Mouse (Mus musculus) lung, postnatal 0 days (tissue): ENCODE measurements at regions not wholly inside any gene's neighbourhood (a gene's known extent, or its start where the extent isn't known, plus 50 kb on each side); places are given as distances from the start of the nearest gene placed in this dataset.

Experiments used
- ATAC-seq: fragments of 200-750 bp; cut with Nextera tagmentation; 2 replicates; pipeline ENCODE4 v1.8.0; 2017; ENCODE audit warnings: moderate library complexity
- DNase-seq: peaks from one replicate; pipeline ENCODE4 v3.0.0-alpha.2; 2016; ENCODE audit warnings: low spot score
- H3K27ac ChIP-seq: fragments of 300-500 bp; sonication (generic); 2 replicates; pipeline ENCODE4 v1.5.1; 2014; ENCODE audit warnings: antibody characterized with exemption, mild to moderate bottlenecking, low read length, mixed read lengths
- H3K27me3 ChIP-seq: fragments of 300-500 bp; sonication (generic); replicated peaks from 2 replicates; pipeline ENCODE4 v1.6.1; 2014; ENCODE audit warnings: low read length, mixed read lengths; ENCODE audit not compliant: insufficient read depth
- H3K36me3 ChIP-seq: fragments of 300-500 bp; sonication (generic); 2 replicates; pipeline ENCODE4 v1.6.1; 2014; ENCODE audit warnings: low read length, mixed read lengths; ENCODE audit not compliant: insufficient read depth
- H3K4me1 ChIP-seq: fragments of 300-500 bp; sonication (generic); 2 replicates; pipeline ENCODE4 v1.6.1; 2014; ENCODE audit warnings: antibody characterized with exemption, low read depth, low read length, mixed read lengths; ENCODE audit not compliant: insufficient read depth
- H3K4me2 ChIP-seq: fragments of 300-500 bp; sonication (generic); replicated peaks from 2 replicates; pipeline ENCODE4 v1.6.1; 2014; ENCODE audit warnings: low read depth, mild to moderate bottlenecking, low read length, moderate library complexity, mixed read lengths
- H3K4me3 ChIP-seq: fragments of 300-500 bp; sonication (generic); 2 replicates; pipeline ENCODE4 v1.5.1; 2014; ENCODE audit warnings: low read depth, low read length
- H3K9ac ChIP-seq: fragments of 300-500 bp; sonication (generic); replicated peaks from 2 replicates; pipeline ENCODE4 v1.6.1; 2014; ENCODE audit warnings: low read depth, mild to moderate bottlenecking
- H3K9me3 ChIP-seq: fragments of 300-500 bp; sonication (generic); 2 replicates; pipeline ENCODE4 v1.6.1; 2016; ENCODE audit warnings: low read length, mixed read lengths
- CTCF ChIP-seq: IDR thresholded peaks from 2 replicates; pipeline ENCODE4 v1.5.1; 2016; ENCODE audit warnings: antibody characterized with exemption, mild to moderate bottlenecking
- EP300 ChIP-seq: IDR thresholded peaks from 2 replicates; pipeline ENCODE4 v1.6.1; 2016; ENCODE audit warnings: antibody characterized with exemption, mild to moderate bottlenecking, control low read depth
- WGBS: fragments of 180-500 bp; shearing (Covaris S2); extraction: QIAGEN DNeasy Blood & Tissue Kit; methylation state at CpG from one replicate; pipeline ENCODE4 v1.1.7; 2014; 5-methylcytosine and 5-hydroxymethylcytosine counted together

DNA sequence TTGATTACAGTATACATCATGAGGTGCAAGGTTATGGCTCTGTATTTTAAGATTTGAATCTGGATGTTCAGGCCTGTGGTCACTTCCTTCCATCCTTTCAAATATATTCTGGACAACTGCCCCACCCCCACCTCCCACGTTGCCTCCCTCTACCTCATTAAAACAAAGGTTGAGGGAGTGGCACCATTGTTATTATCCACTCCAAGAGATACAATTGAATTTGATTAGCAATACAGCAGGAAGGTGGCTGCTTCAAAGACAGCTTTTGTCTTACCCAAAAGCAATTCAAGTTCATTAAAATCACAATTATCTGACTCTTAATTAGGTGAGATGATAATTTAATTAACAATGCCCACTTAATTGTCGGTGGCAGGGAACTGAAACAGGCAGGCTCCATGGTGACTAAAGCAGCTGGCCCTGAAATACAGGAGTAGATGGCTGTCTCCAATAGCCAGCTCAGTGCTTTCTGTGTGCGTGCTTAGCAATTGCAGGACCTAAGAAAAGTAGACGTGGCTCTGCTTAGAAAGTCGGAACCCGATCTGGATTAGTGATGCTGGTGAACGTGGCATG, 623.8 kb downstream of the Dhx35 start:
- Histone ChIP-seq H3K27me3 (no peaks in the 10 kb centered on the region), H3K36me3 (no peaks in the 10 kb centered on the region), H3K4me2 (no peak overlapping the region), H3K4me1 (no peaks in the 10 kb centered on the region; the same call in 1 of the 2 replicates), H3K27ac (no peak overlapping the region), H3K9ac (no peak overlapping the region), H3K4me3 (no peak overlapping the region), H3K9me3 (no peaks in the 10 kb centered on the region)
- 67% methylated on average over 7 of the region's 7 CpGs for WGBS
- no peak for ATAC-seq
- DNase-seq = no peak
- TF ChIP-seq CTCF (no peak), EP300 (no peak)

DNA sequence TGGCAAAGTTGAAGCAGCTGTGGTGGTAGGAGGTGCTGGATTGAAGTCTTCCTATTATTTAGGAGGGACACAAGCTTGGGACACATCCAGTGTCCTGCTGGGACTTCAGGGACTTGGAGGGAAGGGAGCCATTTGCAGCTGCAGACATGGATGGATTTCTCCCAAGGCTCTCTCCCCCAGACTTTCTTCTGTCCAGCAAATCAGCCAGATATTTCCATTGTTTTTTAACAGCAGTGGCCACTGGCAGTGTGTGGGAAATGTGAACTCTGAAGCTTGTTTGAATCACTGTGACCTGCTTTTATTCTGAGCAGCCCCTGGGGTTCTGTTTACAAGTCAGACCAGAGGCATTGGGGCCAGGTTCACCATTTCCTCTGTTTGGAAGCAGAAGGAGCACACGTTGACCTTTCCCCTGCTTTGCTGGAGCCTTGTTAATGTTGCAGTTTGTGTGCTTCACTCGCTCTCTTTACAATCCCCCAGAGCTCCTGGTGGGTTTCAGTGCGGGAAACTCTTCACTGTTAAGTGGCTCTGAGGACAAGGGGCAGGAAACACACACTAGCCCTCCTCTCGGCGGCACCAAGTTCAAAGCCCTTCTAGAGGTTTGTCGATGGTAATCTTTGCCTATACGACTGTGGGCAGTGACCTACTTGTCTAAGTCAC, 627.8 kb downstream of the Dhx35 start:
- Histone ChIP-seq H3K4me2 (no peak overlapping the region), H3K27ac (no peak overlapping the region), H3K9me3 (no peaks in the 10 kb centered on the region), H3K27me3 (no peaks in the 10 kb centered on the region), H3K9ac (no peak overlapping the region), H3K4me1 (no peaks in the 10 kb centered on the region; the same call in 1 of the 2 replicates), H3K36me3 (no peaks in the 10 kb centered on the region), H3K4me3 (no peak overlapping the region)
- DNase-seq (no peak), ATAC-seq (no peak)
- 28% methylated on average over 7 of the region's 7 CpGs for WGBS
- no peak for TF ChIP-seq CTCF
- TF ChIP-seq EP300 = no peak

DNA sequence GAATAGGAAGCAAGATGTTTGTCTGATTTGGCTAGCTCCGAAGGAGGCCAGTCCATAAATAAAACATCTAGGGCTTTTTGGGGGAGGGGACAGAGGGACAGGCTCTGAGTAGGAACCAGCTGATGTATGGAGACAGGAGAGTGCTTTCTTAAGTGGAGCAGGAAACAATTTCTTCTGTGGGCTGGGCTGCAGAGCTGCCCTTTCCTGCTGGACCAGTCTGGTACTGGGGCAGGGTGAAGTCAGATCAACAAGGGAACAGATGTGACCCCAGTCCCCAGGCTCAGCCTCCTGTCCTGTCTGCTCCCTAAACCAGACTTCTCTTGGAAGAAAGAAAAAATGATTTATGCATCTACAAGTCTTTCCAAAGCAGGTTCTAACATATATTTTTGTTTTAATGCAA, 633.6 kb downstream of the Dhx35 start:
- no peak for DNase-seq
- Histone ChIP-seq H3K36me3 (no peaks in the 10 kb centered on the region), H3K9me3 (no peaks in the 10 kb centered on the region), H3K4me2 (no peak overlapping the region), H3K9ac (no peak overlapping the region), H3K4me3 (no peak overlapping the region), H3K4me1 (no peaks in the 10 kb centered on the region; the same call in 1 of the 2 replicates), H3K27me3 (no peaks in the 10 kb centered on the region), H3K27ac (no peak overlapping the region)
- TF ChIP-seq CTCF (no peak), EP300 (no peak)
- ATAC-seq = no peak
- WGBS = 20% methylated on average over 1 of the region's 1 CpGs

DNA sequence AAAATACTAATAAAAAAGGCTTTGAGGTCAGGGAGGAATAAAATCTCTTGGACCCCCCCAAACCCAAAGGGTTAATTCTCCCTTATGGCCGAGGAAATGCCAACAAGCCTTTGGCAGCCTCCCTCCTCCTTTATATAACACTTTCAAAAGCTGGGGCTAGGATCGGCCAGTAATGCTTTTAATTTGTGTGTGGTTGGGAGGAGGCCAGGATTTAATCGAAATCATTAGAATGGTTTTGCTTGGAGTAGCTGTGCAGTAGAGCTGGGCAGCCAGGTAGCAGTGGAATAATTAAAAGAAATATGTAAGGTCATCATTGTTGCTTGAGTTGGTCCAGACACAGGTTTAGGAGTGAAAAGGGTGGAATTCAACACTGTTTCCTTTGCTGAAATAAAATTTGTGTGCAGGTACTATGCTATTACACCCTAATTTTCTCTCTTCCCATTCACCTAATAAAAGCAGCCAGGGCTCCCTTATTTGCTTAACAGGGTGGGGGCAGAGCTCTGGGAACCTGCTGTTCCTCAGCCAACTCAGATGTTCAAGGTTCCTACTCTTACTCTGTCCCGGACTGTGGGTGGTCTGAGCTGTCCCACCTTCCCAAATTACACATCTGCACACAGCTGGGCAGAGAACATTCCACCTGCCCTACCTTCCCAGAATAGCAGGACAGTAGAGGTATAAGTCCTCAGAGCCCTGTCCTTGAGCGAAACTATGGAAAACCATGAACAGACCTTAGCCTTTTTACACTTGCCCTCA, 636.1 kb downstream of the Dhx35 start:
- Histone ChIP-seq H3K27ac (no peak overlapping the region), H3K36me3 (no peaks in the 10 kb centered on the region), H3K4me2 (no peak overlapping the region), H3K27me3 (no peaks in the 10 kb centered on the region), H3K4me1 (no peaks in the 10 kb centered on the region), H3K4me3 (no peak overlapping the region), H3K9ac (no peak overlapping the region), H3K9me3 (no peaks in the 10 kb centered on the region)
- ATAC-seq = no peak
- TF ChIP-seq EP300 = no peak
- TF ChIP-seq CTCF = no peak
- no peak for DNase-seq
- 70% methylated on average over 5 of the region's 5 CpGs for WGBS

DNA sequence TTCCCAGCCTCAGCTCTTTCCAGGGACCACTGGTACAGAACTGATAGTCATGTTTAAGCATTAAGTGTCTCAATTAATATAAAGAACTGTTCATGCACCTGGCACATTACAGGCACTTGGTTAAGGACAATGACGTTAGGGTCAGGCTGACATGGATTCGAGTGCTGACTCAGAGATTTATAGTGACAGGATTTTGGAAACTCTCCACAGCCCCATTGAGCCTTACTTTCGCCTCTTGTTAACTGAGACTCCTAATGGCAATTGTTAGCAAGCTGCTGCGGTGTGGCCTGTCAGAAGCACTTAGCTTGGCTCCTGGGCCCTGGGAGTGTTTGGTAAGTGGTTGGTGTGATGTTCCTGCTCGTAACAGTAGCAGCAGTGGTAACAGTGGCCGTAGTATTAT, 644.4 kb downstream of the Dhx35 start:
- Histone ChIP-seq H3K9ac (no peak overlapping the region), H3K4me2 (no peak overlapping the region)
- ATAC-seq = no peak

DNA sequence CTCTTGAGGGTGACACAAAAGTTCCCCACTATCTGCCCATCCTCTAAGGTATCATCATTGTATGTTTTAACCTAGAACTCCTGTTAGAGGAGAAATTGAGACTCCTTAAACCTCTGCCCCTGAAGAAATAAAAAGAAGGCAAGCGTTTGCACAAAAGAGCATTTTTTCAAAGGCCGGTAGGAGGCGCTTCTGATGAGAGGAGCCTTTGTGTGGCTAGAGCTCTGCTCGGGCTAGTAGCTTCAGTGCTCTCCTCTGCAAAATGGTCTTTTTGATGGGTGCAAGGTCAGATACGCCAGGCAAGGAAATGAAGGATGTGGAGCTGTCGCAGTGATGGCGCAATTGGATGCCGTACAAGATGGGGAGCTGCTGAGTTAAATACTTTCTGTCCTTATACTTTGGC, 649.0 kb downstream of the Dhx35 start:
- no peak overlapping the region for H3K4me3 ChIP-seq
- no peak overlapping the region for H3K9ac ChIP-seq
- no peak overlapping the region for H3K27ac ChIP-seq
- H3K4me2 ChIP-seq = no peak overlapping the region
- H3K4me1 ChIP-seq = no peaks in the 10 kb centered on the region
- H3K9me3 ChIP-seq = no peaks in the 10 kb centered on the region
- TF ChIP-seq EP300 (no peak), CTCF (peak; percentile 49)
- no peaks in the 10 kb centered on the region for H3K27me3 ChIP-seq
- ATAC-seq = no peak
- WGBS = 26% methylated on average over 8 of the region's 8 CpGs
- H3K36me3 ChIP-seq = no peaks in the 10 kb centered on the region
- no peak for DNase-seq

More for the DNA sequence above, 644.4 kb downstream of the Dhx35 start:
- no peaks in the 10 kb centered on the region for H3K36me3 ChIP-seq
- 67% methylated on average over 6 of the region's 6 CpGs for WGBS
- H3K4me1 ChIP-seq = no peaks in the 10 kb centered on the region
- TF ChIP-seq EP300 = no peak
- no peak for TF ChIP-seq CTCF
- H3K27me3 ChIP-seq = no peaks in the 10 kb centered on the region
- H3K9me3 ChIP-seq = no peaks in the 10 kb centered on the region
- DNase-seq = no peak
- H3K27ac ChIP-seq = no peak overlapping the region
- no peak overlapping the region for H3K4me3 ChIP-seq
